ENCODE assay signal across 19 mouse cellular contexts in genomic region chr12:5411761-5412537, GRCm38 (mm10). TPM values are rescaled to one million over a fixed set of nuclear protein-coding genes. Genes with fewer than 3 reads are reported as not detected.
A peak's percentile ranks its signal among the peaks of the same experiment; 100 is the strongest.
DNase-seq lines count a peak whose midpoint lies in the region; ATAC-seq and TF ChIP-seq lines count a peak whose summit lies in the region.
"Had no signal": no experiment of that assay in that cellular context is flagged by ENCODE, and none has a peak within 500 bp of the region (broad histone marks: within the 10 kb centered on the region; RNA-seq: fewer than 3 reads in every experiment).

No protein-coding gene starts in this region.

- no peak overlapping the region for H3K4me3 ChIP-seq in heart, embryonic 11.5 days (ENCODE audit: low read depth, low read length)
- H3K4me3 ChIP-seq in kidney, embryonic 15.5 days (replicated peaks) = no peak overlapping the region
- H3K4me3 ChIP-seq in testis, adult 2 months (ENCODE audit: control insufficient read depth, low read depth, low read length) = peak overlapping the region; percentile 47
- no peak overlapping the region for H3K4me3 ChIP-seq in hindbrain, embryonic 10.5 days
- H3K4me3 ChIP-seq: embryonic facial prominence, embryonic 13.5 days; hindbrain, embryonic 15.5 days; intestine, embryonic 15.5 days; midbrain, embryonic 13.5 days; neural tube, embryonic 12.5 days had no signal

- no peak overlapping the region for H3K4me2 ChIP-seq in heart, embryonic 11.5 days
- no peak overlapping the region for H3K4me2 ChIP-seq in kidney, embryonic 15.5 days
- H3K4me2 ChIP-seq: embryonic facial prominence, embryonic 13.5 days; hindbrain, embryonic 15.5 days; intestine, embryonic 15.5 days; midbrain, embryonic 13.5 days; neural tube, embryonic 12.5 days had no signal

- 54% methylated on average over 13 of the region's 13 CpGs for WGBS in heart, embryonic 11.5 days (ENCODE audit: insufficient replicate concordance)
- WGBS in kidney, embryonic 15.5 days = 66% methylated on average over 13 of the region's 13 CpGs
- 79% methylated on average over 13 of the region's 13 CpGs for WGBS in hindbrain, embryonic 10.5 days

- no peaks in the 10 kb centered on the region for H3K27me3 ChIP-seq in heart, embryonic 11.5 days (ENCODE audit: control insufficient read depth, insufficient read depth, low read length)
- H3K27me3 ChIP-seq in kidney, embryonic 15.5 days = no peaks in the 10 kb centered on the region
- H3K27me3 ChIP-seq in testis, adult 2 months (ENCODE audit: control insufficient read depth, insufficient read depth, low read length) = no peaks in the 10 kb centered on the region
- no peaks in the 10 kb centered on the region for H3K27me3 ChIP-seq in hindbrain, embryonic 10.5 days (ENCODE audit: insufficient read depth, poor library complexity, severe bottlenecking)
- H3K27me3 ChIP-seq: embryonic facial prominence, embryonic 13.5 days; hindbrain, embryonic 15.5 days; intestine, embryonic 15.5 days; midbrain, embryonic 13.5 days had no signal

- no peak overlapping the region for H3K9ac ChIP-seq in heart, embryonic 11.5 days (ENCODE audit: low read depth, low read length)
- no peak overlapping the region for H3K9ac ChIP-seq in kidney, embryonic 15.5 days
- H3K9ac ChIP-seq: embryonic facial prominence, embryonic 13.5 days; hindbrain, embryonic 15.5 days; intestine, embryonic 15.5 days; midbrain, embryonic 13.5 days; neural tube, embryonic 12.5 days had no signal

- H3K27ac ChIP-seq in heart, embryonic 11.5 days (ENCODE audit: low read depth, low read length) = no peak overlapping the region
- H3K27ac ChIP-seq in kidney, embryonic 15.5 days = no peak overlapping the region
- H3K27ac ChIP-seq in testis, adult 2 months (ENCODE audit: control insufficient read depth, insufficient read depth, low read depth, low read length) = no peak overlapping the region; the same call in 1 of the 2 replicates
- no peak overlapping the region for H3K27ac ChIP-seq in hindbrain, embryonic 10.5 days
- H3K27ac ChIP-seq: hindbrain, embryonic 15.5 days; intestine, embryonic 15.5 days; midbrain, embryonic 13.5 days; neural tube, embryonic 12.5 days had no signal

- no peak for TF ChIP-seq CTCF in testis, adult 2 months (IDR thresholded peaks at IDR 0.05; ENCODE audit: control insufficient read depth, insufficient read depth, insufficient replicate concordance, low read depth, low read length)

- peak; percentile 77 for DNase-seq in heart, adult 11 months
- peak; percentile 32 to 50 for DNase-seq in kidney, postnatal 36 days
- no peak for DNase-seq in testis, postnatal 10 days (ENCODE audit: low spot score)
- no peak for DNase-seq in hindbrain, embryonic 10.5 days (ENCODE audit: low spot score)
- DNase-seq: cerebellum, adult 8-10 months; heart, postnatal 36 days; liver; lung, postnatal 10 days; right cerebral cortex, adult 18-20 months had no signal

- no peak for TF ChIP-seq POLR2A in testis, adult 2 months (IDR thresholded peaks at IDR 0.05; ENCODE audit: control insufficient read depth, low read depth, low read length)

- H3K36me3 ChIP-seq in heart, embryonic 11.5 days (ENCODE audit: control insufficient read depth, insufficient read depth, low read length) = no peaks in the 10 kb centered on the region
- no peaks in the 10 kb centered on the region for H3K36me3 ChIP-seq in kidney, embryonic 15.5 days
- H3K36me3 ChIP-seq in testis, adult 2 months (ENCODE audit: control insufficient read depth, insufficient read depth, low read length) = no peaks in the 10 kb centered on the region
- no peaks in the 10 kb centered on the region for H3K36me3 ChIP-seq in hindbrain, embryonic 10.5 days
- H3K36me3 ChIP-seq: embryonic facial prominence, embryonic 13.5 days; hindbrain, embryonic 15.5 days; intestine, embryonic 15.5 days; midbrain, embryonic 13.5 days; neural tube, embryonic 12.5 days had no signal

- H3K4me1 ChIP-seq in heart, embryonic 11.5 days (ENCODE audit: control insufficient read depth, insufficient read depth, low read length) = no peaks in the 10 kb centered on the region
- H3K4me1 ChIP-seq in kidney, embryonic 15.5 days = peaks cover 9% of the 10 kb centered on the region
- H3K4me1 ChIP-seq in testis, adult 2 months (ENCODE audit: control insufficient read depth, insufficient read depth, low read length) = peaks cover 20% of the 10 kb centered on the region
- peaks cover 23% of the 10 kb centered on the region for H3K4me1 ChIP-seq in hindbrain, embryonic 10.5 days (replicated peaks)

- no peaks in the 10 kb centered on the region for H3K9me3 ChIP-seq in heart, embryonic 11.5 days (replicated peaks; ENCODE audit: control insufficient read depth, low read length)
- H3K9me3 ChIP-seq in kidney, embryonic 15.5 days (replicated peaks) = no peaks in the 10 kb centered on the region
- no peaks in the 10 kb centered on the region for H3K9me3 ChIP-seq in hindbrain, embryonic 10.5 days
- H3K9me3 ChIP-seq: embryonic facial prominence, embryonic 13.5 days; hindbrain, embryonic 15.5 days; intestine, embryonic 15.5 days; midbrain, embryonic 13.5 days; neural tube, embryonic 12.5 days had no signal

- no peak for ATAC-seq in heart, embryonic 11.5 days (replicated peaks; ENCODE audit: insufficient number of reproducible peaks, low FRiP score, low TSS enrichment)
- no peak for ATAC-seq in kidney, embryonic 15.5 days (replicated peaks; ENCODE audit: low FRiP score)
- ATAC-seq: forebrain, embryonic 16.5 days had no signal

RNA-seq across cellular contexts. Expression of gene Klhl29, which starts 36.5 kb away (rescaled TPM):
- polyA plus RNA-seq in heart, embryonic 11.5 days (2014; fragmentation: Nextera tagmentation; extraction: Ambion mirVana) = 0.58 and 0.67 TPM in 2 replicates
- 0.64 and 0.80 TPM in 2 replicates for polyA plus RNA-seq in kidney, embryonic 15.5 days (2015; fragmentation: Nextera tagmentation; extraction: Ambion mirVana)
- 1.1 and 1.5 TPM in 2 replicates for polyA plus RNA-seq in testis, adult 2 months (2012; rRNA removed)
- 1.4 and 1.8 TPM in 2 replicates for polyA plus RNA-seq in hindbrain, embryonic 10.5 days (2016; fragmentation: Nextera tagmentation; extraction: Ambion mirVana)
- polyA plus RNA-seq: C2C12 had no signal

Comparison
In these comparisons a context has a peak if more than half of its experiments do, and no peak if none do; other contexts are left out.
1. DNase-seq: peak in heart, adult 11 months (single experiment) and kidney, postnatal 36 days (2 of 2); none in testis, postnatal 10 days (single experiment) and hindbrain, embryonic 10.5 days (single experiment).